Mouse (Mus musculus) limb, embryonic 11.5 days (tissue): ENCODE measurements around the gene Inpp4b. TPM values are rescaled to one million over a fixed set of nuclear protein-coding genes. Genes with fewer than 3 reads are reported as not detected.
"Not testable (repeated sequence)": the region's sequence is repeated elsewhere in the genome, so short reads cannot be mapped to it uniquely, and the experiment has no call there.

ENCODE experiments used
- ATAC-seq: fragments of 200-750 bp; cut with Nextera tagmentation; 2 replicates; pipeline ENCODE4 v1.8.0; 2017; ENCODE audit warnings: low read depth; ENCODE audit not compliant: insufficient number of reproducible peaks, low FRiP score, low TSS enrichment
- DNase-seq: peaks from one replicate; pipeline ENCODE4 v3.0.0-alpha.2; 2015; ENCODE audit warnings: low spot score
- H3K27ac ChIP-seq: fragments of 300-500 bp; sonication (generic); replicated peaks from 2 replicates; pipeline ENCODE4 v1.5.1; 2014; ENCODE audit warnings: low read depth, mild to moderate bottlenecking, low read length
- H3K27me3 ChIP-seq: fragments of 300-500 bp; sonication (generic); 2 replicates; pipeline ENCODE4 v1.6.1; 2014; ENCODE audit warnings: mild to moderate bottlenecking, low read length, mixed read lengths; ENCODE audit not compliant: control insufficient read depth, insufficient read depth
- H3K36me3 ChIP-seq: fragments of 300-500 bp; sonication (generic); 2 replicates; pipeline ENCODE4 v1.6.1; 2014; ENCODE audit warnings: mild to moderate bottlenecking, low read length, moderate library complexity, mixed read lengths; ENCODE audit not compliant: control insufficient read depth, insufficient read depth
- H3K4me1 ChIP-seq: fragments of 300-500 bp; sonication (generic); 2 replicates; pipeline ENCODE4 v1.6.1; 2014; ENCODE audit warnings: low read length, mixed read lengths; ENCODE audit not compliant: control insufficient read depth, insufficient read depth
- H3K4me2 ChIP-seq: fragments of 300-500 bp; sonication (generic); 2 replicates; pipeline ENCODE4 v1.6.1; 2014; ENCODE audit warnings: low read depth, mild to moderate bottlenecking, moderate library complexity; ENCODE audit not compliant: severe bottlenecking
- H3K4me3 ChIP-seq: fragments of 300-500 bp; sonication (generic); 2 replicates; pipeline ENCODE4 v1.5.1; 2014; ENCODE audit warnings: low read depth, low read length
- H3K9ac ChIP-seq: fragments of 300-500 bp; sonication (generic); 2 replicates; pipeline ENCODE4 v1.6.1; 2014; ENCODE audit warnings: mild to moderate bottlenecking, low read length
- H3K9me3 ChIP-seq: fragments of 300-500 bp; sonication (generic); 2 replicates; pipeline ENCODE4 v1.6.1; 2016; ENCODE audit warnings: low read length; ENCODE audit not compliant: control insufficient read depth
- WGBS: fragments of 180-500 bp; shearing (Covaris S2); extraction: QIAGEN DNeasy Blood & Tissue Kit; methylation state at CpG from one replicate; pipeline ENCODE4 v1.1.7; 2014; 5-methylcytosine and 5-hydroxymethylcytosine counted together
- polyA plus RNA-seq: library from polyadenylated mRNA; unstranded; fragments of >200 nt; fragmentation: Nextera tagmentation; extraction: Ambion mirVana; gene quantifications from 2 replicates; pipeline ENCODE4 v1.2.1, GENCODE M21; 2014

Gene Inpp4b
- polyA plus RNA-seq, 1 experiment from 2014 or later, result 8.8 TPM

DNA sequence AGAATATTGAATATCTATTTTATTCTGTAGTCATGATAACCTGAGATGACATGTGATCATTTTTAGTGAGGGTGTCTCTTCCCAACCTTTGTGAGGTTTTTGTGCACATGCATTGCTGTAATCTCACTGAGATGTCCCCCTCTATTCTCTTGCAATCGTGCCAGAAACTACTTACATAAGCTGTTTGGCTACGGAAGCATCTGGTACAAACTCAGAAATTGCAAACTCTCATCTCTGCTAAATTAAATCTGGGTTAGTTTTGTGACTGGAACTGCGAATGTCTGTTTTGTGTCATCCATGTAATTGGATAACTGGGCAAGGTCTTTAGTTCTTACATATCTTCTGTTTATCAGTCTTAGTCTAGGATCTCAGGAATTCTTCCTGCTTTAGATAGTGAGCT is 725.3 kb downstream of the Inpp4b start:
- DNase-seq (no peak), ATAC-seq (no peak)
- 90% methylated on average over 3 of the region's 3 CpGs for WGBS
- Histone ChIP-seq H3K9ac (no peak overlapping the region), H3K36me3 (no peaks in the 10 kb centered on the region), H3K4me3 (no peak overlapping the region), H3K9me3 (no peaks in the 10 kb centered on the region), H3K4me2 (no peak overlapping the region), H3K27ac (no peak overlapping the region), H3K27me3 (no peaks in the 10 kb centered on the region), H3K4me1 (no peaks in the 10 kb centered on the region)

DNA sequence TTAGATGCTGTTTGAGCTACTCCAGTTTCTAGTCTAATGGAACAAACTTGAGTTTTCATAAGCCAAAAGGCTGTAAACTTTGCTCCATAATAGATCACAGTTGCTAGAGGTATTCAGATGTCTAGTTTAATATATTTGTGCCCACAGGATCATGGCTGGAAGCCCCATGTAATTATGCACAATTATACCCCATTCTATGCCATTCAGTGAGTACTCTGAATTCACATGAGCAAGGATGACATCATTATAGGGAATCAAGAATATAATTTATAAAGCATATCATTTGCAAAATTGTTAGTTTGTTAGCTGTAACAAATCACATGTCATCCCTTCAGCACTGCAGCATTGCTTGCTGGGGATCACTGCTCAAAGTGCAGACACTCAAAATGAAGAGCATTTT is 736.9 kb downstream of the Inpp4b start:
- H3K36me3 ChIP-seq, result no peaks in the 10 kb centered on the region
- H3K9me3 ChIP-seq, result no peaks in the 10 kb centered on the region
- no peak for DNase-seq
- no peaks in the 10 kb centered on the region for H3K27me3 ChIP-seq
- no peaks in the 10 kb centered on the region for H3K4me1 ChIP-seq
- no peak overlapping the region for H3K9ac ChIP-seq
- H3K27ac ChIP-seq, result no peak overlapping the region
- H3K4me2 ChIP-seq, result no peak overlapping the region
- no peak for ATAC-seq
- H3K4me3 ChIP-seq, result no peak overlapping the region

DNA sequence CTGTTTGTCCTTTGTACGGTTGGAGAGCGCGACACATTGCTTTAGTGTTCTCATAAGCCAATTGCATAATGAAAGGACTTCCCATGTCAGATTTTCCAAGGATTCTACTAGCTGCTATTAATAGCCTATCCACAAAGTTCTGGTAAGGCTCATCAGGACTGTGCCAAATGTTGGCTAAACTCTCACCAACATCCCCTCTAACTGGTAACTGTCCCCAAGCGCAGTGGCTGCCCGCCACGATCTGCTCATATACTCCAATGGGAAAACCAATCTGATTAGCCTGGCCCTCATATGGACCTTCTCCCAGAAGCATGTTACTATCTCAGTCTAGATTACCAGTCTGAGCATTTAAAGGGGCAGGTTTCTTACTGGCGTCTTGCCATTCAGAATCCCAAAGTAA is 744.3 kb downstream of the Inpp4b start:
- ATAC-seq, DNase-seq, H3K27ac ChIP-seq, H3K4me1 ChIP-seq, H3K4me3 ChIP-seq, H3K9ac ChIP-seq, H3K27me3 ChIP-seq, H3K4me2 ChIP-seq, H3K9me3 ChIP-seq, H3K36me3 ChIP-seq: not testable (repeated sequence)
- WGBS, result 95% methylated on average over 7 of the region's 7 CpGs

DNA sequence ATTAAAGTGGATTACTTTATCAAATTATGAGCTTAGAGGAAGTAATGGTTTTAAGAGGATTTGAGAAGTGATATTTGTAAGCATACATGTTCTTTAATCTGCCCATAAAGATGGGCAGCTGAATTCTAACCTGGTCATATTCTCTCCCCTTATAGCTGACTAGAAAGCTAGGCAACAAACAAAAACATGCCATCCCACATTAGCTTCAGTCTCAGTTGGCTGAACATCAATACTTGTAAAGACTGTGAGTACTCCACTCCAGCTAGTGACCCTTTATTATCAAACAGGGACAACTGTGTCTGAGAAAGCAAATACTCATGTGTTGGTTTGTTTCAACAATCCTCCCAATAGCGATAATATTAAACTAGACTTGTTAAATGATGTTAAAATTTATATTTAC is 748.5 kb downstream of the Inpp4b start:
- H3K9ac ChIP-seq, result no peak overlapping the region
- H3K27ac ChIP-seq, result no peak overlapping the region
- H3K4me3 ChIP-seq, result no peak overlapping the region
- ATAC-seq (no peak), DNase-seq (no peak)
- no peaks in the 10 kb centered on the region for H3K9me3 ChIP-seq
- H3K4me1 ChIP-seq, result no peaks in the 10 kb centered on the region
- no peaks in the 10 kb centered on the region for H3K36me3 ChIP-seq
- H3K4me2 ChIP-seq, result no peak overlapping the region
- no peaks in the 10 kb centered on the region for H3K27me3 ChIP-seq
- 88% methylated on average over 1 of the region's 1 CpGs for WGBS

DNA sequence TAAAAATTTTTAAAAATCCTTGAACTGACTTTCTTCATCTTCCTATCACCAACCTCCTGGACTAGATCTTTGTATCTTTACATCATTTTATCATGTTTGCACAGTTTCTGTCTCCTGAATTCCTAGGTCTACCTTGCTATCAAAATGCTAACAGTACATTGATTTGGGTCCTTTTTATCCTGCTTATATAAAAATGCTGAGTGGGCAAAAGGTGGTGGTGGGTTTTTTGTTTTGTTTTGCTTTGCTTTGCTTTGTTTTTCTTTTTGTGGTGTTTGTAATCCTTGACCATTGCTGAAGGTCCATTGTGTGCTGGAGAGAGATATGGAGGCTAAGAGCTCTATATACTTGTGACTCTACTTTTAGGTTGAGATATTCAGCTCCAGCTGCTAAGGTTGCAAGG is 750.9 kb downstream of the Inpp4b start:
- ATAC-seq, result no peak

DNA sequence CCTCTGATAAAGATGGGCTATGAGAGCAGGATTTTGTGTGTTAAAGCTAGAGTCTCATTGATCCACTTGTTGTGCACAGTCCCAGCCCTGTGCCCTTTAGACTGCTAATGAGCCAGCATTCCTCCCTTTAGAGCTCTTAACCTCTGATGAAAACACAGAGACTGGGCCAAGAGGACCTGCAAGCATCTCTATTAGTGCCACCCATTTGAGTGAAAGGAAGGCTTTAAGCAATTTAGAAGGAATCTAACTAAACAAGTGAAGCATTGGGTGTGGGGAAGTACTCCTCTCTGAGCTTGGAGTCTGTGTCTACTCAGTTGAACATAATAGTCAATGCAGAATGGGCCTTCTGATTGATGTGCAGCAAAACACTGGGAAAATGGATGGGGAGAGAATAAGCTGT is 762.2 kb downstream of the Inpp4b start:
- ATAC-seq (no peak), DNase-seq (no peak)
- no peaks in the 10 kb centered on the region for H3K9me3 ChIP-seq
- H3K9ac ChIP-seq, result no peak overlapping the region
- H3K27ac ChIP-seq, result no peak overlapping the region
- no peaks in the 10 kb centered on the region for H3K27me3 ChIP-seq
- H3K4me2 ChIP-seq, result no peak overlapping the region
- no peaks in the 10 kb centered on the region for H3K36me3 ChIP-seq
- H3K4me3 ChIP-seq, result no peak overlapping the region
- no peaks in the 10 kb centered on the region for H3K4me1 ChIP-seq

More for the DNA sequence above, 750.9 kb downstream of the Inpp4b start:
- Histone ChIP-seq H3K27me3 (no peaks in the 10 kb centered on the region), H3K36me3 (no peaks in the 10 kb centered on the region), H3K9ac (no peak overlapping the region), H3K27ac (no peak overlapping the region), H3K4me1 (no peaks in the 10 kb centered on the region), H3K4me2 (no peak overlapping the region), H3K9me3 (no peaks in the 10 kb centered on the region), H3K4me3 (no peak overlapping the region)
- no peak for DNase-seq

DNA sequence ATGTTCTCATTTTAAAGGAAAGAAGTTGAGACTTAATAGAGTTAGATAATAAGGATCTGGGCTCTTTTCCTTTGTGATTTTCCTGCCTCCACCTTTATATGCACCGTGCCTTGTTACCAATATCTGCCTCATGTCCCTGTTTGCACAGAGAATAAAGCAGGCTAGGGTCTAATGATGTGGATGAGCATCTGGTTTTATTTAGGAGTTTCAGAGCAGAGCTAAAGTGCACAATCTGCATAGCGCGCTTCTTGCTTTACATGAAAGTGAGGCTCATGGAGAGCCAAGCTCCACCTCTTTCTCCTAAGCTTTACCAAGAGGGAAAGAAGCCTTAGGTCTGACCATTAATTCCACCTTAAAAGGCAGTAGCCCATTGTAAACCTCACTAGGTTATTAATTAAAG is 763.8 kb downstream of the Inpp4b start:
- Histone ChIP-seq H3K4me3 (no peak overlapping the region), H3K4me2 (no peak overlapping the region), H3K9ac (no peak overlapping the region), H3K27me3 (no peaks in the 10 kb centered on the region), H3K36me3 (no peaks in the 10 kb centered on the region), H3K9me3 (no peaks in the 10 kb centered on the region), H3K27ac (no peak overlapping the region), H3K4me1 (no peaks in the 10 kb centered on the region)
- peak; percentile 54; the same call in 1 of the 2 replicates for ATAC-seq
- no peak for DNase-seq
- 14% methylated on average over 3 of the region's 3 CpGs for WGBS

DNA sequence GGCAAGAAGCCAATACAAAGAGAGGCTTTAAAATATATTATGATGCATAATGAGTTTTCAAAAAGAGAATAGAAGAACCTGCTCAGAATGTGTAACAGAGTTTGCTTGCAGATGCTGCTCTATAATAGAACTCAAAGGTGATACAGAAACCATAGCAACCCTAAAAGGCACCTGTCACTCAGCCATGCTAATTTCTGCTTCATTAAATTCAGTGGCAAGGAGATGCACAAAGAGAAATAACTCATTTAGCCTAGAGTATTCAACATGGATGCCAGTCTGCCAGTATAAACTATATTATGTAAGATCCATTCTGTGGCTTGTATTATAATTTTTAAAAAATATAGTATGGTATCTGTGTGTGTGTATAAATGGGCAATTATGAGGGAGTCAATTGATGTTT is 807.9 kb downstream of the Inpp4b start:
- no peak for ATAC-seq
- Histone ChIP-seq H3K4me2 (no peak overlapping the region), H3K9me3 (no peaks in the 10 kb centered on the region), H3K4me3 (no peak overlapping the region), H3K27ac (no peak overlapping the region), H3K9ac (no peak overlapping the region), H3K4me1 (no peaks in the 10 kb centered on the region), H3K36me3 (no peaks in the 10 kb centered on the region), H3K27me3 (no peaks in the 10 kb centered on the region)
- no peak for DNase-seq

DNA sequence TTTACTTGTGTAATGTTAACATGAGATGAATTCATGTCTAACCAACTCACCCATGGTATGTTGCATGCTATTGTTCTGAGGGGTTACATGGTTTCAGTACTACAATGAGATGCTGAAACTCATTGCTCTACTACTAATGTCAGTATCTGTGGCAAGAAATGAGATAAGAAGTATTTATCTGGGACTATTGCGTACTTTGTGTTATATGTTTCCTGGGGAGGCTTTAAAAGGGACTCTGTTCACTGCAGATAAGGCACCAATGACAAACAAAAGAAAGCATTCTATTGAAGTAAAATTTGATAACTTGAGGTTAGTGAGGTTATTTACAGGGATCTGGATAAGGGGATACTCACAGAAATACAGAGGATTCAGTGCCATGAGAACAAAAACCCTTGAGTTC is 815.6 kb downstream of the Inpp4b start:
- no peak for ATAC-seq
- no peak overlapping the region for H3K27ac ChIP-seq
- H3K27me3 ChIP-seq, result no peaks in the 10 kb centered on the region
- no peak overlapping the region for H3K4me3 ChIP-seq
- no peak for DNase-seq
- 75% methylated on average over 1 of the region's 1 CpGs for WGBS
- no peaks in the 10 kb centered on the region for H3K4me1 ChIP-seq
- no peak overlapping the region for H3K9ac ChIP-seq
- H3K36me3 ChIP-seq, result no peaks in the 10 kb centered on the region
- H3K4me2 ChIP-seq, result no peak overlapping the region
- no peaks in the 10 kb centered on the region for H3K9me3 ChIP-seq
